Mouse (Mus musculus) stomach, postnatal 0 days (tissue): ENCODE measurements at regions not wholly inside any gene's neighbourhood (a gene's known extent, or its start where the extent isn't known, plus 50 kb on each side); places are given as distances from the start of the nearest gene placed in this dataset.

Source experiments
- ATAC-seq: fragments of 200-750 bp; cut with Nextera tagmentation; 2 replicates; pipeline ENCODE4 v1.8.0; 2017; ENCODE audit not compliant: low FRiP score, low TSS enrichment
- DNase-seq: peaks from one replicate; pipeline ENCODE4 v3.0.0-alpha.2; 2016; ENCODE audit warnings: low spot score
- H3K27ac ChIP-seq: fragments of 300-500 bp; sonication (generic); replicated peaks from 2 replicates; pipeline ENCODE4 v1.5.1; 2014; ENCODE audit warnings: mild to moderate bottlenecking, control low read depth
- H3K27me3 ChIP-seq: fragments of 300-500 bp; sonication (generic); 2 replicates; pipeline ENCODE4 v1.6.1; 2014; ENCODE audit warnings: low read length; ENCODE audit not compliant: control insufficient read depth, insufficient read depth
- H3K36me3 ChIP-seq: fragments of 300-500 bp; sonication (generic); 2 replicates; pipeline ENCODE4 v1.6.1; 2014; ENCODE audit warnings: low read length, mixed read lengths; ENCODE audit not compliant: control insufficient read depth, insufficient read depth
- H3K4me1 ChIP-seq: fragments of 300-500 bp; sonication (generic); replicated peaks from 2 replicates; pipeline ENCODE4 v1.6.1; 2014; ENCODE audit warnings: antibody characterized with exemption; ENCODE audit not compliant: control insufficient read depth, insufficient read depth
- H3K4me2 ChIP-seq: fragments of 300-500 bp; sonication (generic); replicated peaks from 2 replicates; pipeline ENCODE4 v1.6.1; 2014; ENCODE audit warnings: low read depth, mild to moderate bottlenecking, control low read depth, moderate library complexity
- H3K4me3 ChIP-seq: fragments of 300-500 bp; sonication (generic); 2 replicates; pipeline ENCODE4 v1.5.1; 2014; ENCODE audit warnings: low read depth, low read length, control low read depth
- H3K9ac ChIP-seq: fragments of 300-500 bp; sonication (generic); 2 replicates; pipeline ENCODE4 v1.6.1; 2014; ENCODE audit warnings: mild to moderate bottlenecking, low read length, control low read depth, mixed read lengths
- H3K9me3 ChIP-seq: fragments of 300-500 bp; sonication (generic); 2 replicates; pipeline ENCODE4 v1.6.1; 2016; ENCODE audit warnings: low read length; ENCODE audit not compliant: control insufficient read depth
- CTCF ChIP-seq: IDR thresholded peaks from 2 replicates; pipeline ENCODE4 v1.5.1; 2016; ENCODE audit warnings: antibody characterized with exemption, low read depth, mild to moderate bottlenecking, moderate library complexity
- EP300 ChIP-seq: optimal IDR thresholded peaks from 2 replicates; pipeline ENCODE3; 2016; ENCODE audit warnings: antibody characterized with exemption
- WGBS: fragments of 180-500 bp; shearing (Covaris S2); extraction: QIAGEN DNeasy Blood & Tissue Kit; methylation state at CpG from one replicate; pipeline ENCODE4 v1.1.7; 2014; 5-methylcytosine and 5-hydroxymethylcytosine counted together

GRCm38 (mm10) chr14:107004981-107005380 is 899.0 kb downstream of the Trim52 start:
- DNase-seq (no peak), ATAC-seq (no peak)
- WGBS = 38% methylated on average over 1 of the region's 1 CpGs
- Histone ChIP-seq H3K4me3 (no peak overlapping the region), H3K27me3 (no peaks in the 10 kb centered on the region), H3K9me3 (no peaks in the 10 kb centered on the region), H3K4me2 (no peak overlapping the region), H3K9ac (no peak overlapping the region), H3K27ac (no peak overlapping the region), H3K4me1 (no peaks in the 10 kb centered on the region), H3K36me3 (no peaks in the 10 kb centered on the region)
- no peak for TF ChIP-seq CTCF
- TF ChIP-seq EP300 = no peak

- H3K27ac ChIP-seq = no peak overlapping the region
- no peaks in the 10 kb centered on the region for H3K27me3 ChIP-seq
- no peaks in the 10 kb centered on the region for H3K9me3 ChIP-seq
- no peaks in the 10 kb centered on the region for H3K36me3 ChIP-seq
- DNase-seq (no peak), ATAC-seq (no peak)
- H3K4me1 ChIP-seq = no peaks in the 10 kb centered on the region
- H3K4me2 ChIP-seq = no peak overlapping the region
- 47% methylated on average over 2 of the region's 2 CpGs for WGBS
- H3K4me3 ChIP-seq = no peak overlapping the region
- TF ChIP-seq CTCF (no peak), EP300 (no peak)
- H3K9ac ChIP-seq = no peak overlapping the region
These were observed 903.6 kb downstream of the Trim52 start for GRCm38 (mm10) chr14:107009617-107010016.

- Histone ChIP-seq H3K36me3 (no peaks in the 10 kb centered on the region), H3K9ac (no peak overlapping the region), H3K9me3 (no peaks in the 10 kb centered on the region), H3K27ac (no peak overlapping the region), H3K27me3 (no peaks in the 10 kb centered on the region), H3K4me1 (no peaks in the 10 kb centered on the region), H3K4me3 (no peak overlapping the region), H3K4me2 (no peak overlapping the region)
- DNase-seq (no peak), ATAC-seq (peak; percentile 71)
- TF ChIP-seq CTCF = no peak
- TF ChIP-seq EP300 = no peak
- 73% methylated on average over 2 of the region's 2 CpGs for WGBS
These were observed 927.8 kb downstream of the Trim52 start for GRCm38 (mm10) chr14:107033807-107034206.

GRCm38 (mm10) chr14:107051946-107052551 is 946.1 kb downstream of the Trim52 start:
- H3K27ac ChIP-seq = no peak overlapping the region
- DNase-seq (no peak), ATAC-seq (no peak)
- no peak overlapping the region for H3K4me2 ChIP-seq
- no peak for TF ChIP-seq CTCF
- TF ChIP-seq EP300 = no peak
- 61% methylated on average over 4 of the region's 4 CpGs for WGBS
- no peaks in the 10 kb centered on the region for H3K4me1 ChIP-seq
- no peak overlapping the region for H3K9ac ChIP-seq
- no peaks in the 10 kb centered on the region for H3K27me3 ChIP-seq
- no peaks in the 10 kb centered on the region for H3K36me3 ChIP-seq
- no peaks in the 10 kb centered on the region for H3K9me3 ChIP-seq
- no peak overlapping the region for H3K4me3 ChIP-seq

GRCm38 (mm10) chr14:107068592-107068991 is 962.6 kb downstream of the Trim52 start:
- no peak for ATAC-seq

GRCm38 (mm10) chr14:107080407-107080806 is 974.4 kb downstream of the Trim52 start:
- Histone ChIP-seq H3K9me3 (no peaks in the 10 kb centered on the region), H3K9ac (no peak overlapping the region), H3K4me3 (no peak overlapping the region), H3K4me2 (no peak overlapping the region), H3K27ac (no peak overlapping the region), H3K36me3 (no peaks in the 10 kb centered on the region), H3K4me1 (no peaks in the 10 kb centered on the region), H3K27me3 (no peaks in the 10 kb centered on the region)
- no peak for ATAC-seq
- DNase-seq = no peak
- no peak for TF ChIP-seq CTCF
- TF ChIP-seq EP300 = no peak

More at GRCm38 (mm10) chr14:107068592-107068991, 962.6 kb downstream of the Trim52 start:
- no peaks in the 10 kb centered on the region for H3K27me3 ChIP-seq
- H3K4me2 ChIP-seq = no peak overlapping the region
- H3K9ac ChIP-seq = no peak overlapping the region
- no peak for DNase-seq
- H3K4me1 ChIP-seq = no peaks in the 10 kb centered on the region
- no peaks in the 10 kb centered on the region for H3K9me3 ChIP-seq
- no peak overlapping the region for H3K27ac ChIP-seq
- TF ChIP-seq CTCF = no peak
- no peak for TF ChIP-seq EP300
- H3K4me3 ChIP-seq = no peak overlapping the region
- H3K36me3 ChIP-seq = no peaks in the 10 kb centered on the region
